ENCODE assay signal across 9 mouse cellular contexts in genomic region chr11:115955195-115955858, GRCm38 (mm10). TPM values are rescaled to one million over a fixed set of nuclear protein-coding genes. Genes with fewer than 3 reads are reported as not detected.
DNase-seq lines count a peak whose midpoint lies in the region; ATAC-seq lines count a peak whose summit lies in the region.
"Had no signal": no experiment of that assay in that cellular context is flagged by ENCODE, and none has a peak within 500 bp of the region (broad histone marks: within the 10 kb centered on the region; RNA-seq: fewer than 3 reads in every experiment).

No protein-coding gene starts in this region.

- peaks cover 10% of the 10 kb centered on the region for H3K36me3 ChIP-seq in intestine, embryonic 16.5 days (ENCODE audit: control insufficient read depth, insufficient read depth, low read length)

- ATAC-seq in intestine, embryonic 16.5 days, result peak; percentile 85

- WGBS in intestine, embryonic 16.5 days, result 47% methylated on average over 10 of the region's 10 CpGs

- H3K9ac ChIP-seq in intestine, embryonic 16.5 days (ENCODE audit: low read depth, low read length), result no peak overlapping the region
- H3K9ac ChIP-seq: limb, embryonic 13.5 days had no signal

- H3K27ac ChIP-seq in intestine, embryonic 16.5 days (ENCODE audit: low read length), result peak overlapping the region; percentile 92
- H3K27ac ChIP-seq: limb, embryonic 13.5 days had no signal

- H3K4me3 ChIP-seq in intestine, embryonic 16.5 days (ENCODE audit: low read length), result no peak overlapping the region
- H3K4me3 ChIP-seq: limb, embryonic 13.5 days had no signal

- intact Hi-C loops in heart, postnatal 14 days (cut with DNase I), result no loop called here

- H3K27me3 ChIP-seq in intestine, embryonic 16.5 days (replicated peaks; ENCODE audit: control insufficient read depth, insufficient read depth, low read length), result no peaks in the 10 kb centered on the region
- H3K27me3 ChIP-seq: limb, embryonic 13.5 days had no signal

- H3K4me1 ChIP-seq in intestine, embryonic 16.5 days (ENCODE audit: control insufficient read depth, insufficient read depth, low read length), result peaks cover 26% of the 10 kb centered on the region

- no peaks in the 10 kb centered on the region for H3K9me3 ChIP-seq in intestine, embryonic 16.5 days (ENCODE audit: control insufficient read depth, low read length)
- H3K9me3 ChIP-seq: limb, embryonic 13.5 days had no signal

- no peak overlapping the region; the same call in 1 of the 2 replicates for H3K4me2 ChIP-seq in intestine, embryonic 16.5 days (ENCODE audit: low read depth, low read length)
- H3K4me2 ChIP-seq: limb, embryonic 13.5 days had no signal

- DNase-seq in heart, adult 8-10 months (ENCODE audit: low spot score), result peak; percentile 51
- DNase-seq in heart, postnatal 14 days, result no peak
- peak; percentile 87 for DNase-seq in 3134 (ENCODE audit: extremely low read depth, insufficient read length, low spot score)
- peak; percentile 62 for DNase-seq in brain, adult 2 months (ENCODE audit: low read depth, low spot score)
- DNase-seq in yolk sac, embryonic 10.5 days (ENCODE audit: low spot score), result peak; percentile 85
- DNase-seq in cerebellum, postnatal 36 days, result no peak
- no peak for DNase-seq in cerebellum, adult 9-11 months

RNA-seq across cellular contexts. Expression of gene Itgb4, which starts 19.2 kb away (rescaled TPM):
- total RNA-seq in heart, adult 8-10 months (2022), result 1 to 10 TPM; 2.3 to 3.1 (median 3.0) TPM
- 1 to 10 TPM; 4.3 to 4.5 TPM for total RNA-seq in heart, postnatal 14 days (2021)
- polyA plus RNA-seq in intestine, embryonic 16.5 days (2015; fragmentation: Nextera tagmentation; extraction: Ambion mirVana), result 11.9 and 15.2 TPM in 2 replicates

RNA-seq across cellular contexts. Expression of gene Recql5, which starts 22.1 kb away (rescaled TPM):
- 10 to 100 TPM in 1 of 4 experiments, 1 to 10 TPM in 3; 6.8 to 14.7 (median 8.2) TPM for total RNA-seq in heart, adult 8-10 months (2022)
- 1 to 10 TPM; 7.1 to 8.9 TPM for total RNA-seq in heart, postnatal 14 days (2021)
- 15.7 and 16.7 TPM in 2 replicates for polyA plus RNA-seq in intestine, embryonic 16.5 days (2015; fragmentation: Nextera tagmentation; extraction: Ambion mirVana)

RNA-seq across cellular contexts. Expression of gene Sap30bp, which starts 22.2 kb away (rescaled TPM):
- 10 to 100 TPM; 14.7 to 21.3 (median 16.2) TPM for total RNA-seq in heart, adult 8-10 months (2022)
- total RNA-seq in heart, postnatal 14 days (2021), result 10 to 100 TPM; 20.6 to 23.8 TPM
- 27.3 and 29.2 TPM in 2 replicates for polyA plus RNA-seq in intestine, embryonic 16.5 days (2015; fragmentation: Nextera tagmentation; extraction: Ambion mirVana)

RNA-seq across cellular contexts. Expression of gene Smim6, which starts 43.5 kb away (rescaled TPM):
- total RNA-seq in heart, adult 8-10 months (2022), result not detected
- under 1 TPM; 0.22 to 0.48 TPM for total RNA-seq in heart, postnatal 14 days (2021)
- polyA plus RNA-seq in intestine, embryonic 16.5 days (2015; fragmentation: Nextera tagmentation; extraction: Ambion mirVana), result 33.8 and 38.6 TPM in 2 replicates

RNA-seq across cellular contexts. Expression of gene Smim5, which starts 55.6 kb away (rescaled TPM):
- 10 to 100 TPM; 11.0 to 28.2 (median 14.6) TPM for total RNA-seq in heart, adult 8-10 months (2022)
- 10 to 100 TPM; 19.6 to 20.4 TPM for total RNA-seq in heart, postnatal 14 days (2021)
- polyA plus RNA-seq in intestine, embryonic 16.5 days (2015; fragmentation: Nextera tagmentation; extraction: Ambion mirVana), result 1.6 and 3.1 TPM in 2 replicates

Comparison
In these comparisons a context has a peak if more than half of its experiments do, and no peak if none do; other contexts are left out.
1. DNase-seq: peak in heart, adult 8-10 months (single experiment), 3134 (single experiment), brain, adult 2 months (single experiment) and yolk sac, embryonic 10.5 days (single experiment); none in heart, postnatal 14 days (0 of 2), cerebellum, postnatal 36 days (0 of 2) and cerebellum, adult 9-11 months (single experiment).